Mouse (Mus musculus): ENCODE data around the gene Sorbs1. TPM values are rescaled to one million over a fixed set of nuclear protein-coding genes. Genes with fewer than 3 reads are reported as not detected.

Sorbs1 gene
- polyA plus RNA-seq, 1 experiment: 38.8 TPM

DNA sequence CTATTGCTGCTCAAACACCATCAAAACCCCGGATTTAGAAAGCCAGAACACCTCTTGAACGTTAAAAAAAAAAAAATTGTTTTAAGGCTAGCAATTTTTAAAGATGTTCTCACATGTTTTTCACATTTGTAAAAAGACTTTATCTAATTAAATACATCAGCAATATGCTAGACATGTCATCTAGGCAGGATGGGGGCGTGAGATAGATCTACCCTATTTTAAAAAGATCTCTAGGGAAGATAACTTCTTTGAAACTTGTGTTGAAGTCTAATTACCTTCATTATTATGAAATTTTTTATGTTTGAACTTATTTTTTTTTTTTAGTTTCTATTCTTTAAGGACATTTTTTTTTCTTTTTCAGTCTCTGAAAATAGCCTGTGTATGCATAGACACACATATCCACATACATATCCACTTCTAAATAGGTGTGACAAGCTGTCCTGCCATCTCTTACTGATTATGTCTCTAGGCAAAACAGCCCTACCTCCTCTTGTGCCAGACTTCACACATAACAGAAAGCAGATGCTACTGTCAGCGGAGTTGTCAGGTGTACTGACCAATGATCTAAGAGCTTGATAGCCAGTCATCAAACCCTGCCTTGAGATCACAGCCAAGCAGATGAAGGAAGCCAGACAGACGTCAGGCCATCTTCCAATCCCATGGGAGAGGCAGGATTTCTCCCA is 153.7 kb downstream of the Sorbs1 start:
- Histone ChIP-seq H3K4me2 (ENCODE audit: low read depth) (no peak overlapping the region), H3K79me2 (ENCODE audit: control insufficient read depth, insufficient read depth) (no peaks in the 10 kb centered on the region), H3K4me3 (no peak overlapping the region), H3K36me3 (ENCODE audit: control insufficient read depth, insufficient read depth) (peaks cover 10% of the 10 kb centered on the region), H3ac (ENCODE audit: control insufficient read depth, insufficient read length) (no peak overlapping the region), H3K27me3 (ENCODE audit: control insufficient read depth, insufficient read depth, insufficient read length) (no peaks in the 10 kb centered on the region)
- no peak for TF ChIP-seq MYOG (IDR thresholded peaks at IDR 0.05; ENCODE audit: control insufficient read depth in 1 of 3, insufficient read depth in 1 of 3, insufficient read length in 2 of 3, low read depth in 2 of 3)
- TF ChIP-seq SRF (IDR thresholded peaks at IDR 0.05; ENCODE audit: control insufficient read depth, insufficient read length, low read depth): no peak

DNA sequence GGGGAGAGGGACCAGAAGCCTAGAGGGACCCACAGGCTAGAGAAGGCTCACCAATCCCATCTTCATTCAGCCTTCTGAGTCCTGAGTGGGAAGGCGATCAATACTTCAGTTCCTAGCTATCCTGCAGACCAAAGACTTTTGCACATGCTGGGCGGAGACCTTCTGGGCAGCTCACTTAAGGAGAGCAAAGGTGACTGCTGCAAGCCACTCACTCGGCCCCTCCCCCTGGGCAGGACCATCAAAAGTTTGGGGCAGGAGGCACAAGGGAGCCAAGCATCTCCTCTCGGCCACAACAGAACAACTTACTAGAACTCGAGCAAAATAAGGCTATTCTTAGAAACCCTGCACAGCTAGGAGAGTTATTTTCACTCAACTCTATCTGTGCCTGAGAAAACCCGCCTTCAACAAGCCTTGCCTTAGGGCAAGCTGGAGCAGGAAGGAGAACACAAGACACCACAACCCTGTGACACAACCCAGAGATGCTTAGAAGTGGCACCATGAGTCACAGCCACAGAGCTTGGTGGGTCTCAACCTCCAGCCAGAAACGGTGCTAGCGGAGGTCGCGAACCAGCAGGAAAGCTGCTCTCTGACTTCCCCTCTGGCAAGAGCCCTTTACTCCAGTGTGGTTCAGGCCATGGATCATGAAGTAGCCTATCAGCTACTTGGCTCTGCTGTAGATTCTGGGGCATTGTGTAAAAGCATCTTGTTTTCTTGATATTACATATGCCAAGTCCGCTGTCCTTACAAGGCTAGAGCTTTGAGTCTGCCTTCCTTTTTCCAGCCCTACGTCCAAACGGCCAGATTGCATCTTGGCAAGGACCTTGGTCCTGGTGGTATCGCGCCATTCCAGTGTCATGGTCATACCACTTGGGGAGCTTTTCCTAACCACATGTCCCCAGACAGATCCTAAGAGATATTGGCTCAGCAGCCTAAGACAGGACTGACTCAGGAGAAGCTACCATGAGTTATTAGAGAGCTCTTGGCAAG is 156.8 kb downstream of the Sorbs1 start:
- no peak overlapping the region for H3K4me3 ChIP-seq
- H3K27me3 ChIP-seq (ENCODE audit: control insufficient read depth, insufficient read depth, insufficient read length): no peaks in the 10 kb centered on the region
- no peak overlapping the region for H3ac ChIP-seq (ENCODE audit: control insufficient read depth, insufficient read length)
- H3K4me2 ChIP-seq (ENCODE audit: low read depth): no peak overlapping the region
- H3K36me3 ChIP-seq (ENCODE audit: control insufficient read depth, insufficient read depth): no peaks in the 10 kb centered on the region
- H3K79me2 ChIP-seq (ENCODE audit: control insufficient read depth, insufficient read depth): no peaks in the 10 kb centered on the region
- TF ChIP-seq MYOG (IDR thresholded peaks at IDR 0.05; ENCODE audit: control insufficient read depth in 1 of 3, insufficient read depth in 1 of 3, insufficient read length in 2 of 3, low read depth in 2 of 3): no peak
- no peak for TF ChIP-seq CEBPB (IDR thresholded peaks at IDR 0.05; ENCODE audit: insufficient read depth, poor library complexity, severe bottlenecking)
- TF ChIP-seq MAX (IDR thresholded peaks at IDR 0.05; ENCODE audit: low read depth): no peak
- TF ChIP-seq REST (IDR thresholded peaks at IDR 0.05; ENCODE audit: insufficient read depth, insufficient read length): no peak
- no peak for TF ChIP-seq USF1 (IDR thresholded peaks at IDR 0.05; ENCODE audit: low read depth)
- no peak for TF ChIP-seq TCF3 (IDR thresholded peaks at IDR 0.05; ENCODE audit: insufficient read length, low read depth)
- no peak for TF ChIP-seq E2F4 (IDR thresholded peaks at IDR 0.05; ENCODE audit: insufficient read depth)
- TF ChIP-seq TCF12 (IDR thresholded peaks at IDR 0.05; ENCODE audit: insufficient read depth, poor library complexity, severe bottlenecking): no peak
- TF ChIP-seq POLR2AphosphoS2 (IDR thresholded peaks at IDR 0.05; ENCODE audit: insufficient read length, low read depth): no peak
- no peak for TF ChIP-seq MYOD1 (IDR thresholded peaks at IDR 0.05; ENCODE audit: control insufficient read depth in 1 of 3, insufficient read length in 2 of 3, low read depth in 2 of 3)
- TF ChIP-seq POLR2A (IDR thresholded peaks at IDR 0.05; ENCODE audit: insufficient read length, low read depth): no peak
- no peak for TF ChIP-seq SRF (IDR thresholded peaks at IDR 0.05; ENCODE audit: control insufficient read depth, insufficient read length, low read depth)

DNA sequence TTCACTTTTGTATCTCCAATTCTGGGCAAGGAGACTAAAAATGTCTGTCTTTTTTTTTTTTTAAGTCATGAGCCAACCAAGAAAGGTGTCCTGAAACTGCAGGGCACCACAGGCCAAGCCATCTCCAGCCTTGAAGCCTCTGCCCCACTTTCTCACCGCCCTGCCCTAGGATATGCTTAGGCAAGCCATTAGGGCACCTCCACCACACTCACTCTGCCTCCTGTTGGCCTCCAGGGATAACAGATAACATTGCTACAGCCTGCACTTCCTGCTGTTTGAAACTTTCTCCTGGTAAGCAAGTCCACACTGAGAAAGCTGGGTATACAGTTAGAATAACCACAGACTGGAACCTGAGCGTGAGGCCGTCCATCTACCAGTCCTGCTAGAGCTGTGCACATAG is 158.5 kb downstream of the Sorbs1 start:
- Histone ChIP-seq H3K4me3 (no peak overlapping the region), H3K79me2 (ENCODE audit: control insufficient read depth, insufficient read depth) (no peaks in the 10 kb centered on the region), H3K27me3 (ENCODE audit: control insufficient read depth, insufficient read depth, insufficient read length) (no peaks in the 10 kb centered on the region), H3ac (ENCODE audit: control insufficient read depth, insufficient read length) (no peak overlapping the region), H3K36me3 (ENCODE audit: control insufficient read depth, insufficient read depth) (peaks cover 5% of the 10 kb centered on the region), H3K4me2 (ENCODE audit: low read depth) (no peak overlapping the region)
- TF ChIP-seq USF1 (IDR thresholded peaks at IDR 0.05; ENCODE audit: low read depth) (no peak), TCF3 (IDR thresholded peaks at IDR 0.05; ENCODE audit: insufficient read length, low read depth) (no peak)

GRCm38 (mm10) chr19:40352006-40352405 is 161.6 kb downstream of the Sorbs1 start:
- no peak overlapping the region for H3K4me3 ChIP-seq
- peaks cover 5% of the 10 kb centered on the region for H3K36me3 ChIP-seq (ENCODE audit: control insufficient read depth, insufficient read depth)

More at GRCm38 (mm10) chr19:40352006-40352405, 161.6 kb downstream of the Sorbs1 start:
- no peaks in the 10 kb centered on the region for H3K79me2 ChIP-seq (ENCODE audit: control insufficient read depth, insufficient read depth)
- TF ChIP-seq POLR2AphosphoS2 (IDR thresholded peaks at IDR 0.05; ENCODE audit: insufficient read length, low read depth): no peak
- no peak for TF ChIP-seq MYOG (IDR thresholded peaks at IDR 0.05; ENCODE audit: control insufficient read depth in 1 of 3, insufficient read depth in 1 of 3, insufficient read length in 2 of 3, low read depth in 2 of 3)
- no peak for TF ChIP-seq SRF (IDR thresholded peaks at IDR 0.05; ENCODE audit: control insufficient read depth, insufficient read length, low read depth)
- no peak for TF ChIP-seq REST (IDR thresholded peaks at IDR 0.05; ENCODE audit: insufficient read depth, insufficient read length)
- TF ChIP-seq TCF3 (IDR thresholded peaks at IDR 0.05; ENCODE audit: insufficient read length, low read depth): no peak
- no peak for TF ChIP-seq MYOD1 (IDR thresholded peaks at IDR 0.05; ENCODE audit: control insufficient read depth in 1 of 3, insufficient read length in 2 of 3, low read depth in 2 of 3)
- TF ChIP-seq USF1 (IDR thresholded peaks at IDR 0.05; ENCODE audit: low read depth): no peak
- TF ChIP-seq MAX (IDR thresholded peaks at IDR 0.05; ENCODE audit: low read depth): no peak
- no peak for TF ChIP-seq POLR2A (IDR thresholded peaks at IDR 0.05; ENCODE audit: insufficient read length, low read depth)
- no peak for TF ChIP-seq E2F4 (IDR thresholded peaks at IDR 0.05; ENCODE audit: insufficient read depth)
- TF ChIP-seq CEBPB (IDR thresholded peaks at IDR 0.05; ENCODE audit: insufficient read depth, poor library complexity, severe bottlenecking): no peak
- TF ChIP-seq TCF12 (IDR thresholded peaks at IDR 0.05; ENCODE audit: insufficient read depth, poor library complexity, severe bottlenecking): no peak
- no peak overlapping the region for H3ac ChIP-seq (ENCODE audit: control insufficient read depth, insufficient read length)
- no peak overlapping the region for H3K4me2 ChIP-seq (ENCODE audit: low read depth)
- no peaks in the 10 kb centered on the region for H3K27me3 ChIP-seq (ENCODE audit: control insufficient read depth, insufficient read depth, insufficient read length)

Data from myocyte (in vitro differentiated cells).